Mouse (Mus musculus) liver, adult 2 months (tissue): ENCODE measurements around the gene Rsf1. TPM values are rescaled to one million over a fixed set of nuclear protein-coding genes. Genes with fewer than 3 reads are reported as not detected.

Experiments used
- DNase-seq: peaks from one replicate; pipeline ENCODE4 v3.0.0-alpha.2; 2011; ENCODE audit warnings: low read depth, low spot score; ENCODE audit errors: extremely low read depth
- H3K27ac ChIP-seq: fragments of 200-500 bp; replicated peaks from 2 replicates; pipeline ENCODE4 v1.5.1; 2012; ENCODE audit warnings: low read depth, mild to moderate bottlenecking, control low read depth, inconsistent platforms, low read length; ENCODE audit not compliant: insufficient read depth
- H3K27me3 ChIP-seq: fragments of 200-500 bp; 2 replicates; pipeline ENCODE4 v1.6.1; 2012; ENCODE audit warnings: mild to moderate bottlenecking, moderate library complexity, low read length, inconsistent platforms; ENCODE audit not compliant: control insufficient read depth, insufficient read depth
- H3K36me3 ChIP-seq: fragments of 200-500 bp; 2 replicates; pipeline ENCODE4 v1.6.1; 2012; ENCODE audit warnings: low read length, inconsistent platforms; ENCODE audit not compliant: control insufficient read depth, insufficient read depth
- H3K4me1 ChIP-seq: fragments of 200-500 bp; 2 replicates; pipeline ENCODE4 v1.6.1; 2011; ENCODE audit warnings: low read length; ENCODE audit not compliant: control insufficient read depth, insufficient read depth
- H3K4me3 ChIP-seq: fragments of 200-500 bp; 2 replicates; pipeline ENCODE4 v1.5.1; 2011; ENCODE audit warnings: low read depth, mild to moderate bottlenecking, control low read depth, low read length, moderate library complexity; ENCODE audit not compliant: insufficient read depth
- H3K79me2 ChIP-seq: fragments of 200-500 bp; 2 replicates; pipeline ENCODE4 v1.6.1; 2012; ENCODE audit warnings: inconsistent platforms, mild to moderate bottlenecking, low read length, moderate library complexity; ENCODE audit not compliant: control insufficient read depth, insufficient read depth
- H3K9ac ChIP-seq: fragments of 200-500 bp; 2 replicates; pipeline ENCODE4 v1.6.1; 2012; ENCODE audit warnings: low read depth, mild to moderate bottlenecking, control low read depth, inconsistent platforms, low read length
- CTCF ChIP-seq: fragments of 200-500 bp; IDR thresholded peaks from 2 replicates; pipeline ENCODE4 v1.5.1; 2011; ENCODE audit warnings: low read depth, low read length, control low read depth
- POLR2A ChIP-seq: fragments of 200-500 bp; IDR thresholded peaks from 2 replicates; pipeline ENCODE4 v1.6.1; 2011; ENCODE audit warnings: low read length, control low read depth; ENCODE audit not compliant: insufficient read depth; ENCODE audit errors: extremely low read depth
- WGBS: fragments of 180-500 bp; shearing (Covaris S2); methylation state at CpG from one replicate; pipeline ENCODE4 v1.1.7; 2018; 5-methylcytosine and 5-hydroxymethylcytosine counted together
- polyA plus RNA-seq: library from polyadenylated mRNA; depleted of rRNA; stranded (reverse); fragments of >200 nt; gene quantifications from 2 replicates; pipeline ENCODE4 v1.2.3, GENCODE M21; 2012; rRNA removed
- total RNA-seq: library from RNA; depleted of rRNA; stranded (reverse); fragments of >200 nt; gene quantifications from 2 replicates; pipeline ENCODE4 v1.2.3, GENCODE M21; 2014; rRNA removed

Rsf1 gene
- total and polyA plus RNA-seq, 2 experiments, result 1.2 to 8.0 TPM

DNA sequence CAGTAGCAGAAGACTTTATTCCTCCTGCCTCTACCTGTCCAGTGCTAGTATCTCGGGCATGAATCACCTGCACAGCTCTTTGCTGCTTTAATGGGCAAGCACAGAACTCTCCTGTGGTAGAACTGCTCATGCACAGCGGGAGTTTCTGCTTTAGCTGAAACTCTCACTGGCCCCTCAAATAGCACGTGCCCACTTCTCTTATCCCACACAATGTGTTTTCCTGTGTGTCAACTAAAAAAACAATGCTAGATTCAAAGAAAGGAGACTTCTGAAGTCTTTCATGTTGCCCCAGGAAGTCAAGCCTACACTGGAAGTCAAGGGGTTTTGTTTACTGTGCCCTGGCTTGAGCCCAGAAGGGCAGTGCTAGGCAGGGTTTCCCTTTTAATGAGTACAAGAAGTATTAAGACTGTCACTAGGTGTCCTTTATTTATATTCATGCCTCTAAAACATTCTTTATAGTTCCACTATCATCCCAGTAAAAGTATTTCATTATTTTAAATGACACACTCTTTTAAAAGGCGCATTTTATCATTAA is 156.3 kb downstream of the Rsf1 start:
- TF ChIP-seq CTCF, result no peak
- peak overlapping the region; percentile 42 for H3K4me3 ChIP-seq
- peak overlapping the region; percentile 76 for H3K27ac ChIP-seq

DNA sequence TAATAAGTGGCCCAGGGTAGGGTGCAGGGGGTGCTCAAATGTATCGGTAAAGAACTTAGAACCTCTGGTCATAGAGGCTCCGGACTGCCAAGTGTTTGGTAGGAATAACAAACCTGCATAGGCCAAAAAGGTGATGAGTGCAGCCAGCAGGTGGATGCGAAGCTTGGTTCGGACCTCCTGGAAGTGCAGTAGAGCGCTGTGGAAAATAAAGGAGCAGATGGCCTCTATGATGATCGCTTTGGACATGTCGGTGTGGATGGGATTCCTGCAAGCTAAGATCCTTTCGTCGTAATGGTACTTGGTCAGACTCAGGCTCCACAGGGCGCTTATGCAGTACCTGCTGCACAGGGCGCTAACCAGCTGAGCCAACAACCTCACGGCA is 157.6 kb downstream of the Rsf1 start:
- Histone ChIP-seq H3K27me3 (no peaks in the 10 kb centered on the region), H3K4me1 (peaks cover 6% of the 10 kb centered on the region), H3K79me2 (peaks cover 4% of the 10 kb centered on the region; the same call in 1 of the 2 replicates), H3K36me3 (no peaks in the 10 kb centered on the region), H3K9ac (peak overlapping the region; percentile 85), H3K4me3 (peak overlapping the region; percentile 72), H3K27ac (peak overlapping the region; percentile 76)
- DNase-seq, result peak; percentile 60
- no peak for TF ChIP-seq CTCF
- 4% methylated on average over 12 of the region's 12 CpGs for WGBS

More for the DNA sequence above, 156.3 kb downstream of the Rsf1 start:
- Histone ChIP-seq H3K36me3 (no peaks in the 10 kb centered on the region), H3K9ac (peak overlapping the region; percentile 62), H3K27me3 (no peaks in the 10 kb centered on the region), H3K4me1 (peaks cover 8% of the 10 kb centered on the region), H3K79me2 (peaks cover 8% of the 10 kb centered on the region)
- peak; percentile 66 for DNase-seq
- WGBS, result 27% methylated on average over 4 of the region's 4 CpGs

DNA sequence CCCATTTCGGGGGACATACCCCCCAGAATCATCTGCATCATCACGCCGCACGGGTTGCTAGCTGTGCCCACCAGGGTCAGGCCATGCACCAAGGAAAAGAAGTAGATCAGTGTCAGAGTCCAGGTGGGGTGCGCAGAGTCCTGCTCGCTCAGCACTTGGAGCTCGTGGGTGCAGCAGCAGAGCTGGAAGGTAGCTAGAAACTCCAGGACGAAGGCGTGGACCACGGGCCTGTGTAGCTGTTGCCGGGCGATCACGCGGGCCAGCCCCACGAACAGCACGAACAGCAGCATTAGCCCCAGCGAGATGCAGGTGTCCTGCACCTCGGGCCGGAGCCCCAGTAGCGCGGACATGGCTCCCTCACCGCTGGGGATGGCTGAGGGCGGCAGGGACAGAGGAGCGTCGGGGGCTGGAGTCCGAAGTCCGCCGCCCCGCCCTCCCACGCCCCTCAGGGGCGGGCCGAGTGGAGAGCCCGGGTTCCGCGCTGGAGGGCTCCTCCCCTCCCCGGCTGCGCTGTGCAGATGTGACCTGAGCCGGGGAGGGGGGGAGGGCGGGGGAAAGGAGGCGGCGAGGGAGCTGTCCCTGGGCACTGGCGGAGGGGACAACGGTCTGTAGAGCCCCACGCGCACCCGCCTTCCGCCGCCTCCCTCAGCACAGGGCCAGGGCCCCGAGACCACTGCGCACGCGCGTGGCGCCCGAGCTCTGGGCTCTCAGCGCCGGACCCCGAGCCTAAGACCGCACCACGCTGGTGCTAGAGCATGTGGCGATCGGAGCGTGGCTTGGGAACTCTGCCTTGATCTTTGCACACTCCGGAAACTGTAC is 158.2 kb downstream of the Rsf1 start, which contains the start of gene Aqp11:
Gene Aqp11, minus strand, starts transcription at position 652 of the 819 bp plus-strand sequence.
- whole genome bisulfite sequencing, result under 1% methylated on average over 60 of the region's 64 CpGs
- TF ChIP-seq CTCF (no peak), POLR2A (peak; percentile 89)
- Histone ChIP-seq H3K27ac (peak within 1 kb of the TSS; percentile 76), H3K79me2 (peaks cover 4% of the 10 kb centered on the region; the same call in 1 of the 2 replicates), H3K36me3 (no peaks in the 10 kb centered on the region), H3K4me1 (peaks cover 6% of the 10 kb centered on the region), H3K4me3 (peak within 1 kb of the TSS; percentile 72), H3K27me3 (no peaks in the 10 kb centered on the region), H3K9ac (peak within 1 kb of the TSS; percentile 85)
- peak; percentile 79 for DNase-seq

DNA sequence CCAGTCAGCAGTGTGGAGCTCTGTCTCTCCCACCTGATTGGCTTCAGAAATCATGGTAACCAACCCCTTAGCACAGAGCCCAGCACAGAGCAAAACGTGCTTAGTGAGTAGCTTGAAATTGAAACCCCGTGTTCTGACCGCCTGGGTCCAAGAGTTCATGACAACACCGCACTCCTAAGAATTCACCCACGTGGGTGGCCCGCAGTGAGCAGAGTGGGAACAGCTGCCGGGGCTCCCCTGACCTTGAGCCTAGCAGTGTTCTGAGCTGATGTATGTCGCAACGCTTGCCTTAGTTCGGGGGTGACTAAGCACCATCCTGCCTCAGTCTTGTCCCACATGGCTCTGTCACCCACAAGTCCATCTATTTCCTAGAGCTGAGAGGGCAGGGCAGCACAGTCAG is 161.3 kb downstream of the Rsf1 start:
- Histone ChIP-seq H3K9ac (no peak overlapping the region), H3K4me3 (no peak overlapping the region), H3K27ac (peak overlapping the region; percentile 78), H3K79me2 (peaks cover 4% of the 10 kb centered on the region; the same call in 1 of the 2 replicates), H3K36me3 (no peaks in the 10 kb centered on the region), H3K27me3 (no peaks in the 10 kb centered on the region), H3K4me1 (peaks cover 2% of the 10 kb centered on the region; the same call in 1 of the 2 replicates)
- no peak for TF ChIP-seq POLR2A
- TF ChIP-seq CTCF, result 0 out of 2 replicates have a peak, but pooled peaks have one; percentile 1
- WGBS, result 18% methylated on average over 10 of the region's 10 CpGs
- DNase-seq, result peak; percentile 88

DNA sequence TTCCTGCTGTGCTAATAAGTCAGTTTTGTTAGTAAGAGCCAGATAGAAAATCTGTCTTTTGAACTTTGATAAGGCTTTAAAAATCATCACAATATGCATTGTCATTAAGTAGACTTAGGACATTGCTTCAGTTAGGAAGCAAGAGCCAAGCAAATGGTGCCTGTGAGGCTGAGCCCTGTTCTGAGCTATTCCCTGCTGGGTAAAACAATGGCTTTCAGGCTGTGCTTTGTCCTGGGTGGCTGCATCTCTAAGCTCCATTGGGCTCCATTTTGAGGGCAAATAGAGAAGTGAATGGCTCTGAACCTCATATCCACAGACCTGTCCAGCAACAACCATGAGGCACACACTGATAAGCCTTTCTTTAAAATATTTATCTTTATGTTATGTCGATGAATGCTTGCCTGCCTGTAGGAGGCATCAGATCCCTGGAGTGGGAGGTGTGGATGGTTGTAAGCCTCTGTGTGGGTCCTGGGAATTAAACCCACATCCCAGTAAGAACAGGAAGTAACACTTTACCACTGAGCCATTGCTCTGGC is 162.1 kb downstream of the Rsf1 start:
- DNase-seq, result peak; percentile 62
- TF ChIP-seq POLR2A (no peak), CTCF (no peak)
- H3K27ac ChIP-seq, result no peak overlapping the region
- 38% methylated on average over 1 of the region's 1 CpGs for WGBS
- no peak overlapping the region for H3K4me3 ChIP-seq
- H3K27me3 ChIP-seq, result no peaks in the 10 kb centered on the region
- peaks cover 2% of the 10 kb centered on the region; the same call in 1 of the 2 replicates for H3K4me1 ChIP-seq
- peaks cover 4% of the 10 kb centered on the region; the same call in 1 of the 2 replicates for H3K79me2 ChIP-seq
- H3K36me3 ChIP-seq, result no peaks in the 10 kb centered on the region
- no peak overlapping the region for H3K9ac ChIP-seq

Other genes with a start within 250 kb of the Rsf1 start
- 0.87 and 1.0 TPM in 2 replicates for gene Usp35, start 247.9 kb upstream of the Rsf1 start, total RNA-seq
- 0.86 and 1.5 TPM in 2 replicates for gene Usp35, start 247.9 kb upstream of the Rsf1 start, polyA plus RNA-seq
- 3.2 and 4.2 TPM in 2 replicates for gene Kctd21, start 247.6 kb upstream of the Rsf1 start, total RNA-seq
- gene Kctd21, start 247.6 kb upstream of the Rsf1 start, polyA plus RNA-seq, result 4.8 and 5.4 TPM in 2 replicates
- gene Alg8, start 208.3 kb upstream of the Rsf1 start, total RNA-seq, result 3.3 and 6.2 TPM in 2 replicates
- gene Alg8, start 208.3 kb upstream of the Rsf1 start, polyA plus RNA-seq, result 6.3 and 7.5 TPM in 2 replicates
- 213 and 221 TPM in 2 replicates for gene Ndufc2, start 179.9 kb upstream of the Rsf1 start, total RNA-seq
- 191 and 204 TPM in 2 replicates for gene Ndufc2, start 179.9 kb upstream of the Rsf1 start, polyA plus RNA-seq
- 292 and 1,156 TPM in 2 replicates for gene Thrsp, start 162.2 kb upstream of the Rsf1 start, total RNA-seq
- 247 and 275 TPM in 2 replicates for gene Thrsp, start 162.2 kb upstream of the Rsf1 start, polyA plus RNA-seq
- 0.07 and 0.18 TPM in 2 replicates for gene Kctd14, start 128.6 kb upstream of the Rsf1 start, total RNA-seq
- 0.13 TPM in 1 of 2 replicates, not detected in the other for gene Kctd14, start 128.6 kb upstream of the Rsf1 start, polyA plus RNA-seq
- 23.3 and 25.0 TPM in 2 replicates for gene Ints4, start 98.9 kb upstream of the Rsf1 start, total RNA-seq
- gene Ints4, start 98.9 kb upstream of the Rsf1 start, polyA plus RNA-seq, result 28.6 and 31.0 TPM in 2 replicates
- 33.7 and 45.0 TPM in 2 replicates for gene Aamdc, start 392 bp upstream of the Rsf1 start, total RNA-seq
- gene Aamdc, start 392 bp upstream of the Rsf1 start, polyA plus RNA-seq, result 23.9 and 24.9 TPM in 2 replicates
- gene Clns1a, start 116.7 kb downstream of the Rsf1 start, total RNA-seq, result 26.0 and 29.1 TPM in 2 replicates
- gene Clns1a, start 116.7 kb downstream of the Rsf1 start, polyA plus RNA-seq, result 17.1 and 21.6 TPM in 2 replicates
- 17.1 and 22.2 TPM in 2 replicates for gene Aqp11, start 158.4 kb downstream of the Rsf1 start, total RNA-seq
- 36.8 and 40.2 TPM in 2 replicates for gene Aqp11, start 158.4 kb downstream of the Rsf1 start, polyA plus RNA-seq
- 2.8 and 3.0 TPM in 2 replicates for gene Pak1, start 208.7 kb downstream of the Rsf1 start, total RNA-seq
- gene Pak1, start 208.7 kb downstream of the Rsf1 start, polyA plus RNA-seq, result 0.73 and 1.2 TPM in 2 replicates